Mouse (Mus musculus) testis, adult 2 months (tissue): ENCODE results near the gene Spindoc.

Experiments
- CTCF ChIP-seq: fragments of 200-500 bp; IDR thresholded peaks from 2 replicates; pipeline ENCODE4 v1.5.1; 2012; ENCODE audit warnings: low read depth, mild to moderate bottlenecking, inconsistent platforms, low read length, moderate library complexity; ENCODE audit not compliant: control insufficient read depth, insufficient read depth, insufficient replicate concordance
- POLR2A ChIP-seq: fragments of 200-500 bp; IDR thresholded peaks from 2 replicates; pipeline ENCODE4 v1.6.1; 2012; ENCODE audit warnings: low read depth, mild to moderate bottlenecking, inconsistent platforms, low read length, moderate library complexity; ENCODE audit not compliant: control insufficient read depth

DNA sequence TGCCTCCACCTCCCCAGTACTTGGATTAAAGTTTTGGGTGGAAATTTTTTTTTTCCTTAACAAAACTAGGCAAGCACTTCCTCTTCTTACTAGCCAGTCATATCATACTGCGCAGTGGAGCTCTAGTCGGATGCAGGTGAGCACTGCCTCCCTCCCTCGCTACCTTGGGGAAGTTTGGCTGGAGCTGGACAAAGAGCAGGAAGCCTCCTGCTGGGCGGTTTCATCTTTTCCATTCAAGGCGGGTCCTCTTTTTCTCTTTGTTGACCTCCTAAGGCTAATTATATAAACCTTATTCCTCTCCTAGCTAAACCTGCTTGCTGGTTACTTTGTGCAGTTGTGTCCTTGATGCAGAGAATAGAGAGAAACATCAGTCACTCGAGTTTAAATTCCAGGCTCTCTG lies 29.2 kb downstream of the Spindoc start:
- TF ChIP-seq POLR2A (no peak), CTCF (no peak)
